Mouse (Mus musculus): ENCODE data around the gene Ypel3. TPM values are rescaled to one million over a fixed set of nuclear protein-coding genes. Genes with fewer than 3 reads are reported as not detected.

Gene Ypel3
- total and polyA plus RNA-seq, 3 experiments = 33.9 to 44.0 (median 38.9) TPM

DNA sequence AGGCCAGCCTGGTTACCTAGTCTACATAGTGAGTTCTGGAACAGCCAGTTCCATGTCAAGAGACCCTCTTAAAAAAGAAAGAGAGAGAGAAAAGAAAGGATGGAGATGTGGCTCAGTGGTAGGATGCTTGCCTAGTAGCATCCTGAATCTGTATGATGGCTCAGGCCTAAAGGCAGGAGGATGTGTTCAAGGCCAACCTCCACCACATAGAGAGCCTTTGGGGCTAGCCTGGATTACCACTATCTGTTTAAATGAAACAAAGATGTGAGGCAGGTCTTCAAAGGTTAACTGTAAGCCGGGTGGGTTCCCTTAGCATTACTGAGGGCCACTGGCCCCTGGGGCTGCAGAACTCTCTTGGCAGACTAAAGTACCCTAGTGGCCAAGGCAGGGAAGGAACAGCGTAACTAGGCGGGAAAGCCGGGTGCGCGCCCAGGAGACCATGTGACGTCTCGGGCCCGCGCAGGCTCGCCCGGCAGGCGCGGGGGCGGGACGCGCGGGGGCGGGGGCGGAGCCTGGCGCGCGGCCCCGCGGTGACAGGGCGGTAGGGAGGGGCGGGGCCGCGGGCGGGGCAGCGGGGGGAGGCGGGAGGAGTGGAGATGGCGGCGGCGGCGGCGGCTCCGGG, 17.6 kb upstream of the Ypel3 start, which contains the start of gene Mapk3 (continued):
- TF ChIP-seq TBP (conservative IDR thresholded peaks at IDR 0.05; ENCODE audit: low read depth, low read length) (no peak), E2F4 (IDR thresholded peaks at IDR 0.05; ENCODE audit: insufficient replicate concordance, low read depth, low read length) (peak; percentile 91; the same call in 1 of the 2 replicates), SIN3A (IDR thresholded peaks at IDR 0.05; ENCODE audit: low read length) (no peak), USF2 (conservative IDR thresholded peaks at IDR 0.05; ENCODE audit: low read depth, low read length) (peak; percentile 51; the same call in 1 of the 2 replicates), ELF1 (IDR thresholded peaks at IDR 0.05; ENCODE audit: low read depth, low read length) (no peak), UBTF (IDR thresholded peaks at IDR 0.05; ENCODE audit: low read depth, low read length) (no peak), SMC3 (IDR thresholded peaks at IDR 0.05; ENCODE audit: low read depth, low read length) (no peak), CHD2 (IDR thresholded peaks at IDR 0.05; ENCODE audit: low read length) (no peak), MAZ (IDR thresholded peaks at IDR 0.05; ENCODE audit: low read depth, low read length) (peak; percentile 43; the same call in 1 of the 2 replicates), IRF4 (IDR thresholded peaks at IDR 0.05; ENCODE audit: low read depth, low read length) (no peak), MYC (IDR thresholded peaks at IDR 0.05; ENCODE audit: low read depth, low read length) (no peak), ZMIZ1 (IDR thresholded peaks at IDR 0.05; ENCODE audit: low read depth, low read length) (no peak), POLR2AphosphoS2 (IDR thresholded peaks at IDR 0.05; ENCODE audit: low read depth, low read length) (no peak), USF1 (IDR thresholded peaks at IDR 0.05; ENCODE audit: low read depth, low read length) (peak; percentile 83)

GRCm38 (mm10) chr7:126759672-126760390, 16.9 kb upstream of the Ypel3 start:
- no peaks in the 10 kb centered on the region for H3K79me2 ChIP-seq (replicated peaks; ENCODE audit: control insufficient read depth, extremely low read depth, insufficient read depth, poor library complexity, severe bottlenecking)
- H3K9ac ChIP-seq (ENCODE audit: insufficient read depth, low read depth) = peak overlapping the region; percentile 50
- dilution Hi-C loops (cut with MboI; ENCODE audit: extremely low pct_ligation_motif_present, extremely low pct_unique_long_range_greater_than_20kb, low sequenced_read_pairs) = no loop called here
- H3K9me3 ChIP-seq (replicated peaks; ENCODE audit: low read length) = no peaks in the 10 kb centered on the region
- H3K36me3 ChIP-seq (replicated peaks in 1 of 2; ENCODE audit: control insufficient read depth in 1 of 2, insufficient read depth in 1 of 2, low read length in 1 of 2) = peaks cover 15 to 31% of the 10 kb centered on the region in 2 experiments
- no peaks in the 10 kb centered on the region for H3K27me3 ChIP-seq (replicated peaks)
- H3K27ac ChIP-seq (ENCODE audit: insufficient read depth, low read depth) = no peak overlapping the region; the same call in 1 of the 2 replicates
- TF ChIP-seq MXI1 (IDR thresholded peaks at IDR 0.05; ENCODE audit: low read depth, low read length) (peak; percentile 20; the same call in 1 of the 2 replicates), BHLHE40 (IDR thresholded peaks at IDR 0.05; ENCODE audit: low read depth, low read length) (peak; percentile 26; the same call in 1 of the 2 replicates), TCF12 (IDR thresholded peaks at IDR 0.05; ENCODE audit: low read depth, low read length) (peak; percentile 39; the same call in 1 of the 2 replicates), RCOR1 (conservative IDR thresholded peaks at IDR 0.05; ENCODE audit: low read depth, low read length) (no peak)
- peak overlapping the region; percentile 88 for H3K4me2 ChIP-seq (ENCODE audit: insufficient read depth, low read depth, poor library complexity, severe bottlenecking)
- H3K4me1 ChIP-seq (ENCODE audit: control insufficient read depth in 1 of 2, insufficient read depth in 2 of 2) = peaks cover 8 to 49% of the 10 kb centered on the region in 2 experiments
- in situ Hi-C loops (cut with MboI; ENCODE audit: low pct_ligation_motif_present, low pct_unique_long_range_greater_than_20kb, low sequenced_read_pairs) = no loop called here
- H3K4me3 ChIP-seq (replicated peaks in 1 of 3; ENCODE audit: low read depth in 2 of 3, low read length in 2 of 3, poor library complexity in 1 of 3) = peak overlapping the region; percentile 71 to 77 (median 75)
- no peak for DNase-seq (ENCODE audit: extremely low read depth)

All from CH12.LX (cell line).